Mouse (Mus musculus) neural tube, embryonic 15.5 days (tissue): ENCODE measurements at regions not wholly inside any gene's neighbourhood (a gene's known extent, or its start where the extent isn't known, plus 50 kb on each side); places are given as distances from the start of the nearest gene placed in this dataset.

Source experiments
- ATAC-seq: fragments of 200-750 bp; cut with Nextera tagmentation; 2 replicates; pipeline ENCODE4 v1.8.0; 2017; ENCODE audit warnings: mild to moderate bottlenecking, moderate TSS enrichment, moderate library complexity; ENCODE audit not compliant: low FRiP score
- H3K27ac ChIP-seq: fragments of 300-500 bp; sonication (generic); replicated peaks from 2 replicates; pipeline ENCODE4 v1.5.1; 2015; ENCODE audit warnings: mild to moderate bottlenecking, inconsistent platforms
- H3K27me3 ChIP-seq: fragments of 300-500 bp; sonication (generic); replicated peaks from 2 replicates; pipeline ENCODE4 v1.6.1; 2015; ENCODE audit warnings: inconsistent platforms
- H3K36me3 ChIP-seq: fragments of 300-500 bp; sonication (generic); 2 replicates; pipeline ENCODE4 v1.6.1; 2015; ENCODE audit warnings: inconsistent platforms
- H3K4me1 ChIP-seq: fragments of 300-500 bp; sonication (generic); 2 replicates; pipeline ENCODE4 v1.6.1; 2015; ENCODE audit warnings: inconsistent platforms
- H3K4me2 ChIP-seq: fragments of 300-500 bp; sonication (generic); 2 replicates; pipeline ENCODE4 v1.6.1; 2015; ENCODE audit warnings: inconsistent platforms, mild to moderate bottlenecking, moderate library complexity
- H3K4me3 ChIP-seq: fragments of 300-500 bp; sonication (generic); replicated peaks from 2 replicates; pipeline ENCODE4 v1.5.1; 2015; ENCODE audit warnings: mild to moderate bottlenecking, inconsistent platforms
- H3K9ac ChIP-seq: fragments of 300-500 bp; sonication (generic); replicated peaks from 2 replicates; pipeline ENCODE4 v1.6.1; 2015; ENCODE audit warnings: mild to moderate bottlenecking, inconsistent platforms
- H3K9me3 ChIP-seq: fragments of 300-500 bp; sonication (generic); replicated peaks from 2 replicates; pipeline ENCODE4 v1.6.1; 2016; ENCODE audit warnings: inconsistent platforms
- WGBS: fragments of 180-500 bp; shearing (Covaris S2); methylation state at CpG from one replicate; pipeline ENCODE4 v1.1.7; 2015; ENCODE audit warnings: mixed read lengths; 5-methylcytosine and 5-hydroxymethylcytosine counted together

- ATAC-seq, result no peak
- Histone ChIP-seq H3K4me2 (no peak overlapping the region), H3K27me3 (no peaks in the 10 kb centered on the region), H3K4me3 (no peak overlapping the region), H3K36me3 (no peaks in the 10 kb centered on the region), H3K9ac (no peak overlapping the region), H3K9me3 (no peaks in the 10 kb centered on the region; the same call in 1 of the 2 replicates), H3K4me1 (no peaks in the 10 kb centered on the region), H3K27ac (no peak overlapping the region)
- WGBS, result 94% methylated on average over 5 of the region's 5 CpGs
These were observed 90.8 kb upstream of the Kcng1 start for GRCm38 (mm10) chr2:168372356-168372755.

- H3K4me3 ChIP-seq, result no peak overlapping the region
- no peaks in the 10 kb centered on the region for H3K27me3 ChIP-seq
- H3K4me2 ChIP-seq, result no peak overlapping the region
- no peak overlapping the region for H3K27ac ChIP-seq
- H3K36me3 ChIP-seq, result no peaks in the 10 kb centered on the region
- H3K4me1 ChIP-seq, result no peaks in the 10 kb centered on the region
- ATAC-seq, result no peak
- WGBS, result 48% methylated on average over 3 of the region's 3 CpGs
- no peak overlapping the region for H3K9ac ChIP-seq
- H3K9me3 ChIP-seq, result no peaks in the 10 kb centered on the region; the same call in 1 of the 2 replicates
These were observed 89.7 kb upstream of the Kcng1 start for GRCm38 (mm10) chr2:168371245-168371644.

GRCm38 (mm10) chr2:168359200-168359599, 77.7 kb upstream of the Kcng1 start:
- ATAC-seq, result no peak

GRCm38 (mm10) chr2:168358551-168358950, 77.0 kb upstream of the Kcng1 start:
- H3K27me3 ChIP-seq, result no peaks in the 10 kb centered on the region
- no peaks in the 10 kb centered on the region for H3K9me3 ChIP-seq
- ATAC-seq, result no peak
- H3K4me2 ChIP-seq, result no peak overlapping the region
- peaks cover 11% of the 10 kb centered on the region for H3K4me1 ChIP-seq
- WGBS, result 87% methylated on average over 6 of the region's 6 CpGs
- H3K9ac ChIP-seq, result no peak overlapping the region
- no peak overlapping the region for H3K4me3 ChIP-seq
- no peaks in the 10 kb centered on the region for H3K36me3 ChIP-seq
- no peak overlapping the region for H3K27ac ChIP-seq

More at GRCm38 (mm10) chr2:168359200-168359599, 77.7 kb upstream of the Kcng1 start:
- no peaks in the 10 kb centered on the region for H3K9me3 ChIP-seq
- 76% methylated on average over 8 of the region's 8 CpGs for WGBS
- H3K4me2 ChIP-seq, result no peak overlapping the region
- no peak overlapping the region for H3K9ac ChIP-seq
- no peaks in the 10 kb centered on the region for H3K36me3 ChIP-seq
- no peak overlapping the region for H3K27ac ChIP-seq
- H3K4me1 ChIP-seq, result peaks cover 11% of the 10 kb centered on the region
- H3K27me3 ChIP-seq, result no peaks in the 10 kb centered on the region
- no peak overlapping the region for H3K4me3 ChIP-seq

GRCm38 (mm10) chr2:168357815-168358214, 76.3 kb upstream of the Kcng1 start:
- no peak for ATAC-seq
- no peak overlapping the region for H3K4me2 ChIP-seq
- H3K9ac ChIP-seq, result no peak overlapping the region
- no peak overlapping the region for H3K4me3 ChIP-seq
- H3K4me1 ChIP-seq, result peaks cover 13% of the 10 kb centered on the region
- no peak overlapping the region for H3K27ac ChIP-seq
- 85% methylated on average over 6 of the region's 6 CpGs for WGBS
- H3K36me3 ChIP-seq, result no peaks in the 10 kb centered on the region
- H3K9me3 ChIP-seq, result no peaks in the 10 kb centered on the region
- H3K27me3 ChIP-seq, result no peaks in the 10 kb centered on the region

GRCm38 (mm10) chr2:168354397-168354796, 72.9 kb upstream of the Kcng1 start:
- H3K9ac ChIP-seq, result no peak overlapping the region
- WGBS, result 36% methylated on average over 10 of the region's 10 CpGs
- ATAC-seq, result no peak

GRCm38 (mm10) chr2:168352626-168353025, 71.1 kb upstream of the Kcng1 start:
- no peak overlapping the region for H3K27ac ChIP-seq
- no peak overlapping the region for H3K9ac ChIP-seq
- H3K4me1 ChIP-seq, result peaks cover 16% of the 10 kb centered on the region
- no peaks in the 10 kb centered on the region for H3K9me3 ChIP-seq
- no peaks in the 10 kb centered on the region for H3K36me3 ChIP-seq
- ATAC-seq, result no peak
- H3K27me3 ChIP-seq, result no peaks in the 10 kb centered on the region
- 68% methylated on average over 5 of the region's 5 CpGs for WGBS
- H3K4me3 ChIP-seq, result no peak overlapping the region
- no peak overlapping the region for H3K4me2 ChIP-seq

More at GRCm38 (mm10) chr2:168354397-168354796, 72.9 kb upstream of the Kcng1 start:
- no peaks in the 10 kb centered on the region for H3K9me3 ChIP-seq
- no peak overlapping the region for H3K4me3 ChIP-seq
- peaks cover 16% of the 10 kb centered on the region for H3K4me1 ChIP-seq
- no peaks in the 10 kb centered on the region for H3K36me3 ChIP-seq
- no peak overlapping the region for H3K27ac ChIP-seq
- no peak overlapping the region for H3K4me2 ChIP-seq
- H3K27me3 ChIP-seq, result no peaks in the 10 kb centered on the region

- peaks cover 16% of the 10 kb centered on the region for H3K4me1 ChIP-seq
- H3K36me3 ChIP-seq, result no peaks in the 10 kb centered on the region
- no peak overlapping the region for H3K4me3 ChIP-seq
- no peak for ATAC-seq
- no peaks in the 10 kb centered on the region for H3K27me3 ChIP-seq
- 71% methylated on average over 3 of the region's 3 CpGs for WGBS
- H3K27ac ChIP-seq, result no peak overlapping the region
- no peak overlapping the region for H3K4me2 ChIP-seq
- no peaks in the 10 kb centered on the region for H3K9me3 ChIP-seq
- H3K9ac ChIP-seq, result no peak overlapping the region
These were observed 70.7 kb upstream of the Kcng1 start for GRCm38 (mm10) chr2:168352194-168352593.

- Histone ChIP-seq H3K4me2 (no peak overlapping the region), H3K9ac (no peak overlapping the region), H3K4me1 (peaks cover 24% of the 10 kb centered on the region), H3K36me3 (no peaks in the 10 kb centered on the region), H3K27me3 (no peaks in the 10 kb centered on the region; the same call in 1 of the 2 replicates), H3K27ac (no peak overlapping the region), H3K4me3 (no peak overlapping the region), H3K9me3 (no peaks in the 10 kb centered on the region)
- WGBS, result 90% methylated on average over 5 of the region's 5 CpGs
- no peak for ATAC-seq
These were observed 63.8 kb upstream of the Kcng1 start for GRCm38 (mm10) chr2:168345384-168345783.

- H3K4me3 ChIP-seq, result no peak overlapping the region
- H3K27me3 ChIP-seq, result no peaks in the 10 kb centered on the region; the same call in 1 of the 2 replicates
- no peak overlapping the region for H3K4me2 ChIP-seq
- H3K27ac ChIP-seq, result peak overlapping the region; percentile 51; the same call in 1 of the 2 replicates
- H3K9ac ChIP-seq, result no peak overlapping the region
- H3K36me3 ChIP-seq, result no peaks in the 10 kb centered on the region
- peaks cover 24% of the 10 kb centered on the region for H3K4me1 ChIP-seq
- 10% methylated on average over 7 of the region's 7 CpGs for WGBS
- peak; percentile 79 for ATAC-seq
- no peaks in the 10 kb centered on the region for H3K9me3 ChIP-seq
These were observed 62.2 kb upstream of the Kcng1 start for GRCm38 (mm10) chr2:168343705-168344104.

- H3K36me3 ChIP-seq, result no peaks in the 10 kb centered on the region
- H3K27ac ChIP-seq, result no peak overlapping the region
- no peak overlapping the region for H3K4me2 ChIP-seq
- no peak overlapping the region for H3K4me3 ChIP-seq
- H3K27me3 ChIP-seq, result no peaks in the 10 kb centered on the region; the same call in 1 of the 2 replicates
- WGBS, result 69% methylated on average over 6 of the region's 6 CpGs
- no peak for ATAC-seq
- H3K9ac ChIP-seq, result no peak overlapping the region
- no peaks in the 10 kb centered on the region for H3K9me3 ChIP-seq
- H3K4me1 ChIP-seq, result peaks cover 30% of the 10 kb centered on the region
These were observed 57.3 kb upstream of the Kcng1 start for GRCm38 (mm10) chr2:168338819-168339218.

- Histone ChIP-seq H3K4me2 (no peak overlapping the region), H3K27me3 (no peaks in the 10 kb centered on the region; the same call in 1 of the 2 replicates), H3K36me3 (no peaks in the 10 kb centered on the region), H3K4me3 (no peak overlapping the region), H3K9ac (no peak overlapping the region), H3K4me1 (peaks cover 30% of the 10 kb centered on the region), H3K27ac (no peak overlapping the region), H3K9me3 (no peaks in the 10 kb centered on the region)
- WGBS, result 41% methylated on average over 4 of the region's 4 CpGs
- no peak for ATAC-seq
These were observed 56.8 kb upstream of the Kcng1 start for GRCm38 (mm10) chr2:168338382-168338781.

GRCm38 (mm10) chr2:168337611-168338010, 56.1 kb upstream of the Kcng1 start:
- H3K27me3 ChIP-seq, result no peaks in the 10 kb centered on the region; the same call in 1 of the 2 replicates
- H3K4me2 ChIP-seq, result no peak overlapping the region
- H3K4me1 ChIP-seq, result peaks cover 24% of the 10 kb centered on the region
- no peak overlapping the region for H3K9ac ChIP-seq
- no peaks in the 10 kb centered on the region for H3K9me3 ChIP-seq
- WGBS, result 69% methylated on average over 3 of the region's 3 CpGs
- no peak for ATAC-seq
- H3K27ac ChIP-seq, result no peak overlapping the region
- no peak overlapping the region for H3K4me3 ChIP-seq
- H3K36me3 ChIP-seq, result no peaks in the 10 kb centered on the region
